Mouse (Mus musculus) left cerebral cortex, postnatal 36 days (tissue): ENCODE measurements around the gene Rrp36. TPM values are rescaled to one million over a fixed set of nuclear protein-coding genes. Genes with fewer than 3 reads are reported as not detected.

Source experiments
- DNase-seq, 2 experiments: peaks; one replicate each; pipeline ENCODE4 v3.0.0; 2021 to 2022; ENCODE audit warnings: low spot score in 2 of 2, mixed read lengths in 1 of 2
- intact Hi-C: fragments of 180-260 bp; cut with DNase I; formaldehyde crosslinking; loops from one replicate; pipeline ENCODE4 v1.15.1; 2025
- total RNA-seq, 2 experiments: library from RNA; stranded (reverse); gene quantifications; 2 replicates each; pipeline ENCODE4 v1.2.3; 2021

Gene Rrp36
- 10 to 100 TPM; 14.9 to 16.5 TPM for total RNA-seq

- intact Hi-C loops = loop anchor here (5.0 kb wide), 1 partner anchor 38 kb away; the partner anchor contains the start of gene Pex6
- peak; percentile 88 to 89 for DNase-seq
Observed at GRCm38 (mm10) chr17:46673850-46674529, at the start of gene Rrp36. TSS of gene Rrp36 (minus strand) at chr17:46674352.

GRCm38 (mm10) chr17:46721077-46721476 lies 46.9 kb upstream of the Rrp36 start:
- DNase-seq = no peak
- intact Hi-C loops = no loop called here

GRCm38 (mm10) chr17:46714756-46715481 lies 40.8 kb upstream of the Rrp36 start:
- no peak for DNase-seq
- intact Hi-C loops = loop anchor here (5.0 kb wide), 1 partner anchor 43 kb away; the partner anchor contains the start of gene Rrp36

- intact Hi-C loops = loop anchor here (5.0 kb wide), 1 partner anchor 42 kb away; the partner anchor contains the start of gene Rrp36
- DNase-seq = no peak
Observed at GRCm38 (mm10) chr17:46713849-46714248, 39.7 kb upstream of the Rrp36 start.

- DNase-seq = no peak
- intact Hi-C loops = loop anchor here (5.0 kb wide), 1 partner anchor 40 kb away; the partner anchor contains the start of gene Rrp36
Observed at GRCm38 (mm10) chr17:46712442-46712841, 38.3 kb upstream of the Rrp36 start.

- intact Hi-C loops = loop anchor here (5.0 kb wide), 1 partner anchor 39 kb away; the partner anchor contains the start of gene Rrp36
- DNase-seq = peak; percentile 33 to 34
Observed at GRCm38 (mm10) chr17:46711612-46712271, 37.6 kb upstream of the Rrp36 start.

GRCm38 (mm10) chr17:46710959-46711597 lies 36.9 kb upstream of the Rrp36 start, which contains the start of gene Pex6:
TSS of gene Pex6 (plus strand) at chr17:46711463.
- DNase-seq = peak; percentile 92 to 93
- intact Hi-C loops = loop anchor here (5.0 kb wide), 1 partner anchor 39 kb away; the partner anchor contains the start of gene Rrp36

- intact Hi-C loops = no loop called here
Observed at GRCm38 (mm10) chr17:46706375-46707089, 32.4 kb upstream of the Rrp36 start.

GRCm38 (mm10) chr17:46704887-46705835 lies 31.0 kb upstream of the Rrp36 start, which contains the start of gene Ppp2r5d:
TSS of gene Ppp2r5d (minus strand) at chr17:46705111.
- DNase-seq = peak; percentile 95 to 96
- intact Hi-C loops = no loop called here

More at GRCm38 (mm10) chr17:46706375-46707089, 32.4 kb upstream of the Rrp36 start:
- DNase-seq = no peak

- no peak for DNase-seq
- intact Hi-C loops = no loop called here
Observed at GRCm38 (mm10) chr17:46703971-46704886, 30.1 kb upstream of the Rrp36 start.

- intact Hi-C loops = no loop called here
Observed at GRCm38 (mm10) chr17:46702506-46702905, 28.4 kb upstream of the Rrp36 start.

GRCm38 (mm10) chr17:46702100-46702499 lies 27.9 kb upstream of the Rrp36 start:
- intact Hi-C loops = no loop called here
- DNase-seq = no peak

More at GRCm38 (mm10) chr17:46702506-46702905, 28.4 kb upstream of the Rrp36 start:
- no peak for DNase-seq

GRCm38 (mm10) chr17:46701489-46701888 lies 27.3 kb upstream of the Rrp36 start:
- intact Hi-C loops = no loop called here
- DNase-seq = no peak

- DNase-seq = no peak
- intact Hi-C loops = no loop called here
Observed at GRCm38 (mm10) chr17:46699912-46700311, 25.8 kb upstream of the Rrp36 start.

GRCm38 (mm10) chr17:46699245-46699644 lies 25.1 kb upstream of the Rrp36 start:
- intact Hi-C loops = no loop called here

GRCm38 (mm10) chr17:46698515-46698914 lies 24.4 kb upstream of the Rrp36 start:
- intact Hi-C loops = no loop called here
- no peak for DNase-seq

More at GRCm38 (mm10) chr17:46699245-46699644, 25.1 kb upstream of the Rrp36 start:
- DNase-seq = no peak
